Mouse (Mus musculus) left cerebral cortex, postnatal 36 days (tissue): ENCODE results near the gene Napb. TPM values are rescaled to one million over a fixed set of nuclear protein-coding genes. Genes with fewer than 3 reads are reported as not detected.

Experiments used
- DNase-seq, 2 experiments: peaks; one replicate each; pipeline ENCODE4 v3.0.0; 2021 to 2022; ENCODE audit warnings: low spot score in 2 of 2, mixed read lengths in 1 of 2
- intact Hi-C: fragments of 180-260 bp; cut with DNase I; formaldehyde crosslinking; loops from one replicate; pipeline ENCODE4 v1.15.1; 2025
- total RNA-seq, 2 experiments: library from RNA; stranded (reverse); gene quantifications; 2 replicates each; pipeline ENCODE4 v1.2.3; 2021

The Napb gene
- total RNA-seq, 2 experiments from 2014 or later, result 342 to 359 TPM

DNA sequence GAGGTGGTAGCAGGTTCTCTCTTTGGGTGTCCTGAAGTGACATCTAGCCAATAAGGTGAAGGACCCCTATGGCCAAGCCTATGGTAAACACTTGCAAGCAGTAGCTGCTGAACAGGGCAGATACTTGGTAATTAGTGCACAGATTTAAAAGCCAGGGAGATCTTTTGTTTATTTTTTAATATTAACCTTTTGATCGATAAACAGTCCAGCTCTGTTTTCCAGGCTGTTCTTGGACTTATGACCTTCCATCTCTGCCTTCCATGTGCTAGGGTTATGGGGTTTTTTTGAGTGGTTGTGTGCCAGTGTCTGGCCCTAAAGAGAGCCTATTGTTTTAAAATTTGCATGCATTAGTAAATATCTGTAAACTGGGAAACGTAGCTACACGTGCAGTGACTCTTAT is 42.0 kb downstream of the Napb start:
- no peak for DNase-seq
- intact Hi-C loops, result no loop called here

DNA sequence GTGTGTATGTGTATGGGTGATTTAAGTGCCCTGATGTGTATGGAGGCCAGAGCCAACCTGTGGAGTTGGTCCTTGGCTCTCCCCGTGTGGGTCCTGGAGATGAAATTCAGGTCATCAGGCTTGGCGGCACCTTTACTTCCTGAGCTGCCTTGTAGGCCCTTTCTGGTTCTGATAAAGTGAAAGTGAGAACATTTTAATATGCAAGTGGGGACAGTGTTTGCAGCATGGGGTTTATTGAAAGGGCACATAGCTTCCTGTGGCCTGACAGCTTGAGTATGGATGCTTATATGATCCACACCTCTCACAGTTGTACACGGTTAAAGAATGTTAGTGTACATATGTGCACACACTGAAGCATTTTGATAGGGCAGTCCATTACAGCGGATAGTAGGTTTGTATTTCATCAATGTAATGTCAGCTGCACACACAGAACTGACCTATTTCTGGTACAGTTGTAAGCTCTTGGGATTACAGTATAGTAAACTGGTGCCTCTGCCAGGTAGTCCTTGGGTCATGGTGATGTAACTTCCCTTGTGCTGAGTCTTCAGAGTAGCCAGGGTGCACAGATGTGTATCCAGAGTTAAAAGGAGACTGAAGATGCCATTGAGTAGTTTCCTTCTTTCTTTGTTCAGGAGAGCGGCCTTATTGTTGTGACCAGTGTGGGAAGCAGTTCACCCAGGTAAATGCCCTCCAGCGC is 42.7 kb downstream of the Napb start:
- no peak for DNase-seq
- intact Hi-C loops, result no loop called here

DNA sequence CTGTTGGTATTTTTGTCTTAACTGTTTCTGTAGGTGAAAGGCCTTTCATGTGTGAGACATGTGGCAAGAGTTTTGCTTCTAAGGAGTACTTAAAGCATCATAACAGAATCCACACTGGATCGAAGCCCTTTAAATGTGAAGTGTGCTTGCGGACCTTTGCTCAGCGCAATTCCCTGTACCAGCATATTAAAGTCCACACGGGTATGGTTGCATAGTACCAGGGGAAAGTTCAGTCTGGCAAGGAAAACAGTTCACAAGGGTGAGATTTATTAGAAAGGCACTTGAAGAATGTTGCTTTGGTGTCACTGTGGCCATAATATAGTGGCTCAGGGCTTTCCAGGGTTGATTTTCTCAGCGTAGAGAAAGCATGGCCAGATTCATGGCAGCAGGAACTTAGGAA is 44.3 kb downstream of the Napb start:
- intact Hi-C loops, result no loop called here
- DNase-seq, result no peak

DNA sequence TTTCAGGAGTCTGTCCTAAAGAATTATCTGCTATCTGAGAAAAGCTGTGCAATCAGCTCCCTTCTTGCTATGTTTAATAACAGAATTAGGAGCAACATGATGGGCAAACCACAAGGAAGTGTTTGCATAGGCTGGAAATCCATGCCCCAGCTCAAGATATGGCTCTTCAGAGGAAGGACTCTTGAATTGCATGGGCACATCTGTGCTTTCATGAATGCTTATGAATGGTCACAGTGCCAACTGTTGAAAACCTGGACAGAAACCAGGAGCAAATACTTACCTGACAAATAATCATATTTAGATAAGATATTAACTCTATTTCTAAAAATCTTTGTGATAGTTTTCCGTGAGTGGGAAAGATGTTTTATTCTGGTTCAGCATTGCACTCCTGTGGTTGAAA is 45.4 kb downstream of the Napb start:
- intact Hi-C loops, result no loop called here
- no peak for DNase-seq

DNA sequence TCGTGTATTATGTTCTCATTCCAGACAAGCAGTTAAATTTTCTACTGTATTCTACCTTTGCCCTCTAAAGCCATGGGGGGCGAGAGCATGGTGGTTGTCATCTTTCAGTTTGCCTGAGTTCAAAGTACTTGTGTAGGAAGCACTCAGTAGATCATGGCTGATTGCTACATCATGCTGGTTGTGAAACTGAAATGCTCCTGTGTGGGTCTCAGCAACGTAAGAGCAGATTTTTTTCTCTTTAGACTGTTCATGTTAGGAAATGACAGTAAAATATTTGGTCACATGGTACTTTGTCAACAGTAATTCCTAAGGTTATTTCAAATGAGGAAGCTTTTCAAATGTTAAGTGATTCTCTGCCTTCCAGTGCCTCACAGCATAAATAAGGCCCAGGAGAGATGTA is 46.6 kb downstream of the Napb start:
- intact Hi-C loops, result no loop called here
- DNase-seq, result no peak

DNA sequence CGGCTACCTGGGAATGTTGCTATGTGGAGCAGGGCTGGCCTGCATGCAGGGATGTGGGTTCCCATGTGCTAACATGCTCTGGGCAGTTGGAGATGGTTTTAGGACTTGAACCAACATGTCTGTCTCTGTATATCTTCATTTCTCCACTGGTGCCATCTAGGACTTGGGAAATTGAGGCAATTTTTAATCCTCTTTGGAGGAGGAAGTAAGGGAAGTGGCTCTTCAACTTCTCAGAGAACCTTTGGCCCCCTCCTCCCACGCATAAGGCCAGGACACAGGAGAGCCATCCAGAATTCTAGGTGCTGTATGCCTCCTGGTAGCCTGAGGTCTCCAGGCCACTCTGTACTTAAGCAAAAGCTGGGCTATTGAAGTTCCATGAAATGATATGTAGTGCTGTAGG is 47.3 kb downstream of the Napb start:
- DNase-seq, result no peak
- intact Hi-C loops, result no loop called here

DNA sequence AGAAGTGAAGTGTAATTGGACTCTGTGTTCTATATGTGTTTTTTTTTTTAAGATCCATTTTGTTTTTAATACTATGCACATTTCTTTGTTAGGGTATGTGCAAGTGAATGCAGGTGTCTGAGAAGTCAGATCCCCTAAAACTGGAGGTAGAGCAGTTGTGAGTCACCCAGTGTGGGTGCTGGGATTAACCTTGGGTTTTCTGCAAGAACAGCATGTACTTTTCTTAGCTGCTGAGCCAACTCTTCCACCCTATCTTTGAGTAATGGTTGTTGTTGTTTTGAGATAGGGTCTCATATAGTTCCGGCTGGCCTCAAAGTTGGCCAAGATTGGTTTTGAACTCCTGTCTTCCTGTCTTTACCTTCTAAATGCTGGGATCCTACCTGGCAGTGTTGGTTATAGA is 49.2 kb downstream of the Napb start:
- no peak for DNase-seq
- intact Hi-C loops, result no loop called here

DNA sequence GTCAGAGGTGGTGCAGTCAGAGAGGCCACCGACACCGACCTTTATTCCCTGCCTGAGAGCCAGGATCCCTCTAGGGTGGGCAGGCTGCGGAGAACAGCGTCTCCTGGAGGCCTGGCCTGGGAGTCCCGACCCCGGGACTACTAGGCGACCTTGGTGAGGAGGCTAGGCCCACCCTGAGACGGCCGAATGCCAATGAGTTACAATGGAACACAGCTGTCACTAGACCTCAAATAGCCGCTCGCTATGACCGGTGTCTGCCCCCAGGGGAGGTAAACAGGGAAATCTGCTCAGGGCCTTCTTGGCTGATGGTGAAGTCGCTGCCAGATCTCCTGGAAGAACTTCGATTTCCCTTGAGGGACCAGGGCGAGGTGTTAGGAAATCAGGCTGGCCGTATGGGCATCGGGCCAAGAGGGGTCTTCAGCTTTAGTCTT is 50.8 kb downstream of the Napb start:
- DNase-seq, result peak in 1 of 2 experiments; percentile 21
- intact Hi-C loops, result loop anchor here (2.0 kb wide), 1 partner anchor 51 kb away; the partner anchor contains the start of gene Napb

DNA sequence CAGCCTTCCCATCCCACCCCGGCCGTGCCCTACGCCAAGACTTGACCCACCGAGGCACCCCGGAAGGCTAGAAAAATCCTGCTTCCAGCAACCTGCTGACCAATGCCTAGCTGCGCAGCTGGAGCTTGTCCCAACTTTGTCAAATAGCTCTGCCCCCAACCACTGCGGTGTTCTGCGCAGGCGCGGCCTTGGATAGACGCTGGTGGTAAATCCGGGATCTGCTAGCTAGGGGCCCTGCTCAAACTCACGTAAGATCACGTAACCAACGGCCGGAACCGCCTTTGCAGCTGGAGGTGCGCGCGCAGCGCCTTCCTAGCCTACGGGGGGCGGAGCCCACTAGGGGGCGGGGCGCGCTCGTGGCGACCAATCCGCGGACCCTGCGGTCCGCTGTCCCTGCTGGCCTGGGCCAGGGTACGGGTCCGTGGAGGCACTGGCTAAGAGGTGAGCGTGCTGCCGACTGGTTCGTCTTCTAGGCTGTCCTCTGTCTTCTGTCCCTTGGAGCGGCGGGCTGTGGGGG is 51.4 kb downstream of the Napb start, which contains the start of gene Gzf1:
Gene Gzf1 (plus strand): TSS at position 249 of the 517 bp plus-strand sequence.
- peak; percentile 99 for DNase-seq
- intact Hi-C loops, result loop anchor here (2.0 kb wide), 1 partner anchor 52 kb away; the partner anchor contains the start of gene Napb

DNA sequence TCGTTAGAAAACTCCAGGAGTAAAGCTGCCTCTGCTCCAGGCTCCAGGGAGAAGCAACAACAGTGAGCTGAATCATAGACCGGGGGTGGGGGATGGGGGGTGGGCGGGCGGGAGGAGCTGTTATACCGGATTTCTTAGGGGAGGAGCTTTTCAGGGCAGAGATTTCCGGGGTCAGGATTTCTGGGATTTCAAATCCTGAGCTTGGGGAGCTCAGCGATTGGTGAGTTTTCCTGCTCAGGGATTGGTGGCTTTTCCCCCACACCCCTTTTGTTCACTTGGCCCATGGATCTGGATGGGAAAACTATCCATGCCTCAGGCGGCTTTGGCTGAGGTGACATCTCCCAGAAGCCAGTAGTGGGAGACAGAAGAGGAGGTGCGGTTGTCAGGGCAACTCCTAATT is 52.9 kb downstream of the Napb start:
- intact Hi-C loops, result loop anchor here (10.0 kb wide), 1 partner anchor 175 kb away; no protein-coding TSS in a partner anchor
- peak; percentile 27 to 29 for DNase-seq

DNA sequence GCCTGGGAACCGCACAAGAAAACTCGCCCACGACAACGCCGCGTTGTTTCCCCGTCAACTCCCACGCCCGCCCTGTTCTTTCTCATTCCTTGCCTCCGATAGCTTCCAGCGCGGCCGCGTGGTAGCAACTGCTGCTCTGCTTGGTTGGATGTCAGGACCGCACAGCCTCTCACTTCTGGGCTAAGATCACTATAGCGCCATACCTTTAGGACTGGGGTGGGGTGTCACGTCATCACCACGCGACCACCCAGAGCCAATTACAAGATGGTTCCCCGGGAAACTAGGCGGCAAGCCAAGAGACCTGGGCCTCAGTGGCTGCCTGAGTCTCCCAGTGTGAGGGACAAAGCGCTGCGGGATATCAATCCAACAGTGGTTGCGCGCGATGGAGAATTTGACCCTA is 54.5 kb downstream of the Napb start:
- intact Hi-C loops, result loop anchor here (10.0 kb wide), 1 partner anchor 177 kb away; no protein-coding TSS in a partner anchor
- peak; percentile 80 to 81 for DNase-seq

DNA sequence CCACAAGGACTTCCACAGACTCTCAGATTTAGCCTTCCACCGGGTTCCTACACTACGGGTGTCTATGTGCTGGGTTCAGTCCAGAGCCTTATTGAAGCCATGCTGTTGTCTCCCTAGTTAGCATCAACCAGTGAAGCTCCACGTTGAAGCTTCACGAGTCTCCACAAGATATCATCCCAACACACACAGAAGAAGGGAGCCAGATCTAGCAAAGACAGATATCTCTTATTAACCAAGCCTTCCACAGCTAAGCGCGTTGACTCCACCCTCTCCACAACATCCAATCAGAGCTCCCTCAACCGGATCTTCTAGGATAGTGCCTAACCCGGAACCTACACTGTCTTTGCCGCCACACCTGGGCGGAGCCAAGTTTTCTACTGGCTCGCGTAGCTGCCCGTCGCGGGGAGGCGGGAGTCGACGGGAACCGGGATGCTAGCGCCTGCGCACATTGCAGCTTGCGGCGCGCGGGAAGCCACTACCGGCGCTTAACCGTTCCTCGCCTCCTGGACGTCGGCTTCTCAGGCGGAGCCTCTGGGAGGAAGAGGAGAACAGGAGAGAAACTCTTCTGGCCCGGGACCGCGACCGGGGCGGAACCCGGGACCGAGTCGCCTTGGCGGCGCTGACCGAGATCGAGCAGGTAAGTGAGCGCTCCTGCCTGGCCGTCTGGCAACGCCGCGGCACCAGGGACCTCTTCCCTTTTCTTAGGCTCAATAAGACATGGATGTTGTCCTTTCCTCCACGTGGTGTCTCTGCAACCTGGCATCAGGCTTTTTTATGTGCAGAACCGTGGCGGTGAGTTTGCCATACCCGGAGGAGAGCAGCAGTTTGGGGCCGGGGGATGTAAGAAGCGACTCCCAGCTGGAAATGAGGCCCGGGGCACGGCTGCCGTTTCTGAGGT is 59.8 kb downstream of the Napb start, which contains the start of gene Nxt1:
Gene Nxt1 (plus strand): TSS at position 403 of the 898 bp plus-strand sequence.
- intact Hi-C loops, result loop anchor here (10.0 kb wide), 1 partner anchor 182 kb away; no protein-coding TSS in a partner anchor

DNA sequence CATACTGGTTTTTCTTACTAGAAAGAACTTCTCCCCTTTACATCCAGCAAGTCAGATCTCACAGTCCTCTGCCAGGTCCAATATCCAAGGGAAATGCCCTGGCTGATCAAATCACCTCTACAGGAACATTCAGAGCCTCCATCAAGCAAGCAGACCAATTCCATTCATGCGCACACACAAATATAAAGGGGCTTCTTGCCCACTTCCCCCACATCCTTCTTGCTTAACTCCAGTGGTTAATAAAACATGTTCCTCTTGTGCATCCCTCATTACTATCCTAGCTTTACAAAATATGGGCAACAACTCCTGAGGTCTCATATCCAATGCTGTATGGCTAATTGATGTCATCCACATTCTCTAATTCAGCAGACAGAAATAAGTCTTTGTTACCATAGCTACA is 68.8 kb downstream of the Napb start:
- intact Hi-C loops, result no loop called here
- DNase-seq, result no peak

More for the DNA sequence above, 59.8 kb downstream of the Napb start, which contains the start of gene Nxt1:
- DNase-seq, result peak; percentile 99

DNA sequence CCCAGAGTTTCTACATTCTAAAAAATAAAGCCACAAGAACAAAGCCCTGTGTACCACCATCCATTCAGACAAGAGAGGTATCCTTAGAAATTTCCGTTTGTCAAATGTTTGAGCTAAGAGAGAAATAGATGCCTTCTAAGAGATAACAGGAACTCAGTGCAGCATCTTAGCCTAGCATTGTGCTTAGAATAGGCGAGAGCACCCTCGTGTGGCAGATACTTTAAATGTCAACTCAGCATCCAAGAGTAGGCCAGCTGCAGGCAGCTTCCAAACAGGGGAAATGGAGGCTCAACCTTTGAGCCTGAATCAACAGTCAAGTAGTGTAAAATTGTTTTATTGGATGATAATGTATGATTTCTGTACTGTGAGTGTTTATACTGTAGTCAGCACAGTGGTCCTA is 77.3 kb downstream of the Napb start:
- intact Hi-C loops, result loop anchor here (2.0 to 10.0 kb wide), 4 partner anchors 73 to 850 kb away; partner anchors contain the start of gene Thbd
- DNase-seq, result peak; percentile 45 to 74

DNA sequence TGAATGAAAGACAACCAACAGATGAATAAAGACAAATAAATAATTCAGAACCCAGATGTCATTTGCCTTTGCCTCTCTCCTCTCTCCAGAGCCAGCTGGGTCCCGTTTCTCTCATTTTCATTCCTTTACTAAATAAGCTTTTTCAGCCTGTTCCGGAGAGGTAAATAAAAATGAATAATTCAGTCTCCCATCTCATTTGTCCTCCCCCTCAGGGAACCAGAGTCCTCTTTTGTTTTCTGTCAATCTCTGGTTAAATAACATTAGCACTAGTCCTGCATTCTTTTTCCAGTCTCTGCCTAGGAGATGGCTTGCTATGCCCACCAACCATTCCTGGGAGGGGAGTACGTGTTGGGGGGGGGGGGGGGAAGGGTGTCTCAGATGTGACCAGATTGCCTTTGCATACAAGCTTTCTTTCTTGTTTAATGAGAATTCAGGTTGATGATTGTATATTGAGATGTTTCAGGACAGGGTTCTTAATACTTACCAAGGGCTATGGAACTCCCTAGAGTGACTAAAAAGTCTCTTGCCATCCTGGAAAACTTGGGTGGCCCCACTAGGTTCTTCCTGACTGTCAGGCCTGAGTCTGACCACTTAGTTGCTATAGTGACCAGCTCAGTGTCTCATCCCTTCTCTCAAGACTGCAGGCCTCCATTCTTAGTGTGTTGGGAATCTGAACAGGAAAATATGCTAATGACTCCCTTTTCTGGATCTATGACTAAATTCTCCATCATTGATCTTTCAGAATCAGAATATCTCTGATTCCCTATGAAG is 81.5 kb downstream of the Napb start:
- intact Hi-C loops, result loop anchor here (5.0 to 10.0 kb wide), 2 partner anchors 68 to 846 kb away; no protein-coding TSS in a partner anchor

DNA sequence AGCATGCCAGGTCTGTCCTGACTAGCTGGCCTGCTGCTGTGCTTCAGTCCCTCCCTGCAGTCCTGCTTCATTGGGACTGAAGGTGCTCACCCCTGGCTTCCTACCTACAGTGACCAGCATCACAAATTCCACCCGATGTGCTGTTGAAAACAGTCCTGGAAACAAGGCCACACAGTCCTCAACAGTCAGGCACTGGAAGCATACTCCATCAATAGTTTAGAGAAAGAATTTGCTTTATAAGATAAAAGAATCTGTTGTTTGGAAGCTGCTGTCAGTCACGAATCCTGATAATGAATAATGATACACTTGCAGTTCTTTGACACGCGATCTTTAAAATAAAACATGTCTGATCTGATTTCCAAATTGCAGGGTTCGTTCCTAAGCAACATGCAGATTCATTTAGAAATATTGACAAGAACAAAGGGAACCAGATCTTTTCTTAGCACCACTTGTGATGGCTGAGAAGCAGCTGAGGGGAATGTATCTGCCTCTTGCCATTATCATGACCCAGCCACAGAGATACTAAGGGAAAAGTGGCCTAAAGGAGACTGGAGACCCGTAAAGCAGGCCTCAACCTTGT is 87.8 kb downstream of the Napb start:
- no peak for DNase-seq
- intact Hi-C loops, result no loop called here

More for the DNA sequence above, 81.5 kb downstream of the Napb start:
- DNase-seq, result no peak
